Mouse (Mus musculus) stomach, embryonic 14.5 days (tissue): Measurements from ENCODE around the gene Dnah12. TPM values are rescaled to one million over a fixed set of nuclear protein-coding genes. Genes with fewer than 3 reads are reported as not detected.

Source experiments
- ATAC-seq: fragments of 200-750 bp; cut with Nextera tagmentation; 2 replicates; pipeline ENCODE4 v1.8.0; 2017; ENCODE audit warnings: low read depth, moderate TSS enrichment; ENCODE audit not compliant: insufficient number of reproducible peaks, insufficient read depth, low FRiP score
- H3K27ac ChIP-seq: fragments of 300-500 bp; sonication (generic); 2 replicates; pipeline ENCODE4 v1.5.1; 2014; ENCODE audit warnings: mild to moderate bottlenecking, low read length, moderate library complexity, mixed read lengths
- H3K27me3 ChIP-seq: fragments of 300-500 bp; sonication (generic); 2 replicates; pipeline ENCODE4 v1.6.1; 2014; ENCODE audit warnings: low read length, control low read depth, mixed read lengths; ENCODE audit not compliant: control insufficient read depth, insufficient read depth
- H3K36me3 ChIP-seq: fragments of 300-500 bp; sonication (generic); 2 replicates; pipeline ENCODE4 v1.6.1; 2014; ENCODE audit warnings: mild to moderate bottlenecking, control low read depth, low read length, moderate library complexity, mixed read lengths; ENCODE audit not compliant: control insufficient read depth, insufficient read depth
- H3K4me1 ChIP-seq: fragments of 300-500 bp; sonication (generic); 2 replicates; pipeline ENCODE4 v1.6.1; 2014; ENCODE audit warnings: low read length, control low read depth, mixed read lengths; ENCODE audit not compliant: control insufficient read depth, insufficient read depth
- H3K4me2 ChIP-seq: fragments of 300-500 bp; sonication (generic); replicated peaks from 2 replicates; pipeline ENCODE4 v1.6.1; 2014; ENCODE audit warnings: low read depth, low read length, control low read depth
- H3K4me3 ChIP-seq: fragments of 300-500 bp; sonication (generic); 2 replicates; pipeline ENCODE4 v1.5.1; 2014; ENCODE audit warnings: low read depth, low read length, control low read depth
- H3K9ac ChIP-seq: fragments of 300-500 bp; sonication (generic); replicated peaks from 2 replicates; pipeline ENCODE4 v1.6.1; 2014; ENCODE audit warnings: low read depth, mild to moderate bottlenecking, control low read depth, low read length, moderate library complexity, mixed read lengths
- H3K9me3 ChIP-seq: fragments of 300-500 bp; sonication (generic); 2 replicates; pipeline ENCODE4 v1.6.1; 2016; ENCODE audit warnings: low read depth, low read length, control low read depth; ENCODE audit not compliant: control insufficient read depth
- WGBS: fragments of 180-500 bp; shearing (Covaris S2); extraction: QIAGEN DNeasy Blood & Tissue Kit; methylation state at CpG from one replicate; pipeline ENCODE4 v1.1.7; 2014; 5-methylcytosine and 5-hydroxymethylcytosine counted together
- polyA plus RNA-seq: library from polyadenylated mRNA; unstranded; fragments of >200 nt; fragmentation: Nextera tagmentation; extraction: Ambion mirVana; gene quantifications from 2 replicates; pipeline ENCODE4 v1.2.1, GENCODE M21; 2014

Dnah12 gene
- polyA plus RNA-seq = not detected in 2 replicates

DNA sequence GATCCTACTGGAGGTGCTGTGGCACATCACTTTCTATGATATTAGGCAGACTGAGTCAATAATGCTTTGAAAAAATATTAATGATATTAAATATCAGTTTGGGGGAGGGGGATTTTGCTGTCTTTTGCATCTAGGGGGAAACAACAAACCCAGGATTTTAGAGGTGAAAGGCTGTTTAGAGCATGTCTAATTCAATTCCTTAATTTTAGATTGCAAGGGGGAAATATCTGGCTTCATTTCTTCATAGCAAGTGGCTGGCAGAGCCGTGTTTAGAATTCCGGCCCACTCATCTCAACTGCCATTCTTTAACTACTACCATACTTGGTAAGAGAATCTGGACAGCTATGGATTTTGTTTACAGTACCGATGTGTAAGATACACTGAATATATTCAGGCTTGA is at the start of gene Dnah12:
TSS of gene Dnah12 (plus strand) at position 301 of the 400 bp plus-strand sequence.
- H3K27ac ChIP-seq = no peak within 1 kb of the TSS

GRCm38 (mm10) chr14:26645989-26646650 is 47.0 kb upstream of the Dnah12 start:
- 61% methylated on average over 5 of the region's 5 CpGs for WGBS
- peaks cover 10% of the 10 kb centered on the region; the same call in 1 of the 2 replicates for H3K36me3 ChIP-seq
- H3K4me2 ChIP-seq = no peak overlapping the region
- peaks cover 6% of the 10 kb centered on the region; the same call in 1 of the 2 replicates for H3K4me1 ChIP-seq
- no peak overlapping the region for H3K9ac ChIP-seq
- no peak overlapping the region for H3K4me3 ChIP-seq
- H3K27me3 ChIP-seq = no peaks in the 10 kb centered on the region
- ATAC-seq = no peak
- no peaks in the 10 kb centered on the region for H3K9me3 ChIP-seq
- no peak overlapping the region for H3K27ac ChIP-seq

More for the DNA sequence above, at the start of gene Dnah12:
- 77% methylated on average over 3 of the region's 3 CpGs for WGBS
- H3K4me2 ChIP-seq = no peak within 1 kb of the TSS
- H3K36me3 ChIP-seq = no peaks in the 10 kb centered on the region
- no peak within 1 kb of the TSS for H3K4me3 ChIP-seq
- no peak within 1 kb of the TSS for H3K9ac ChIP-seq
- H3K4me1 ChIP-seq = no peaks in the 10 kb centered on the region
- H3K27me3 ChIP-seq = no peaks in the 10 kb centered on the region
- H3K9me3 ChIP-seq = no peaks in the 10 kb centered on the region
- ATAC-seq = no peak

- 88% methylated on average over 2 of the region's 2 CpGs for WGBS
- peaks cover 22% of the 10 kb centered on the region; the same call in 1 of the 2 replicates for H3K36me3 ChIP-seq
- no peak for ATAC-seq
These were observed 45.3 kb upstream of the Dnah12 start for GRCm38 (mm10) chr14:26647811-26648210.

GRCm38 (mm10) chr14:26651901-26652300 is 41.2 kb upstream of the Dnah12 start:
- peaks cover 47% of the 10 kb centered on the region; the same call in 1 of the 2 replicates for H3K36me3 ChIP-seq
- no peak for ATAC-seq

More at GRCm38 (mm10) chr14:26647811-26648210, 45.3 kb upstream of the Dnah12 start:
- Histone ChIP-seq H3K4me3 (no peak overlapping the region), H3K9me3 (no peaks in the 10 kb centered on the region), H3K27me3 (no peaks in the 10 kb centered on the region), H3K9ac (no peak overlapping the region), H3K4me1 (peaks cover 6% of the 10 kb centered on the region; the same call in 1 of the 2 replicates), H3K27ac (no peak overlapping the region), H3K4me2 (no peak overlapping the region)

GRCm38 (mm10) chr14:26658178-26658577 is 34.9 kb upstream of the Dnah12 start:
- no peaks in the 10 kb centered on the region for H3K27me3 ChIP-seq
- H3K27ac ChIP-seq = no peak overlapping the region
- no peak overlapping the region for H3K4me3 ChIP-seq
- ATAC-seq = no peak
- no peak overlapping the region for H3K9ac ChIP-seq
- no peaks in the 10 kb centered on the region for H3K9me3 ChIP-seq
- H3K4me2 ChIP-seq = no peak overlapping the region
- H3K4me1 ChIP-seq = no peaks in the 10 kb centered on the region
- H3K36me3 ChIP-seq = peaks cover 44% of the 10 kb centered on the region; the same call in 1 of the 2 replicates

More at GRCm38 (mm10) chr14:26651901-26652300, 41.2 kb upstream of the Dnah12 start:
- no peak overlapping the region for H3K27ac ChIP-seq
- no peak overlapping the region for H3K4me2 ChIP-seq
- H3K9ac ChIP-seq = no peak overlapping the region
- no peaks in the 10 kb centered on the region for H3K27me3 ChIP-seq
- no peak overlapping the region for H3K4me3 ChIP-seq
- no peaks in the 10 kb centered on the region for H3K4me1 ChIP-seq
- no peaks in the 10 kb centered on the region for H3K9me3 ChIP-seq

DNA sequence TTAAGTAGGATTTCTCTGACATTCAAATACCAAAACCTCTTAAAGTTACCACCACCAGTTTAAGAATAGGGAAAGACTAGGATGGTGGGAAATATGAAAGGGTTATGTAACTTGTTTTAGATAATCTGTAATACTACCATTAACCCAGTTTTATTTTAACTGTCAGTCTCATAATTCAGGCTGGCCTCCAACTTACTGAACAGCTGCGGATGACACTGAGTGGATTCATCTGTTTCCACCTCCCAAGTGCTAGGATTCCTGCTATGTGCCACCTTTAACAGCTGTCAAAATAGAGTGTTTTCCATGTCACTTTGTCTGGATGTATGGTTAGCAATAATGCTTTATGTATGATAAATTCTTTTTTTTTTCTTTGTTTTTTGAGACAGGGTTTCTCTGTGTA is 32.8 kb upstream of the Dnah12 start:
- Histone ChIP-seq H3K4me3 (no peak overlapping the region), H3K4me2 (no peak overlapping the region), H3K36me3 (peaks cover 32% of the 10 kb centered on the region), H3K9ac (no peak overlapping the region), H3K9me3 (no peaks in the 10 kb centered on the region), H3K4me1 (no peaks in the 10 kb centered on the region), H3K27me3 (no peaks in the 10 kb centered on the region), H3K27ac (no peak overlapping the region)
- ATAC-seq = no peak
- 94% methylated on average over 1 of the region's 1 CpGs for WGBS

DNA sequence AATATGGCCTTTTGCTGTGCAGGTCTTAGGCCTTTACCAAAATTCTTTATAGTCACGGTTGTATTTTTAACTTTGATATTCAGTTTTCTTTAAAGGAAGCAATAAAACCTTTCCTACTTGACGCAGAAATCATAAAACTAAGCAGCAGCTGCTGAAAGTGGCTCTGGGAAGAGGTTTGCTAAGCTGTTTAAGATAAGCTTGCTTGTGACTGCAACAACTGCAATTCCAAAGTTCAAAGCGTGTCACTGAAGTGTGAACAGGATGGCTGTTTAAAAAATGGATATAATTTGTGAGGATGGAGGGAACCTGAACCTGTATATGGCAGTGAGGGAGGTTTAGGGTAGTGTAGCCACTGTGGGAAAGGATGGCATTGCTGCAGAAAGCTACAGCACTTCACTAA is 31.1 kb upstream of the Dnah12 start:
- Histone ChIP-seq H3K4me1 (peaks cover 7% of the 10 kb centered on the region; the same call in 1 of the 2 replicates), H3K9ac (no peak overlapping the region), H3K27ac (no peak overlapping the region), H3K36me3 (peaks cover 32% of the 10 kb centered on the region), H3K4me2 (no peak overlapping the region), H3K9me3 (no peaks in the 10 kb centered on the region), H3K27me3 (no peaks in the 10 kb centered on the region), H3K4me3 (no peak overlapping the region)
- ATAC-seq = no peak
- WGBS = 82% methylated on average over 3 of the region's 3 CpGs

GRCm38 (mm10) chr14:26662488-26662887 is 30.6 kb upstream of the Dnah12 start:
- Histone ChIP-seq H3K27ac (no peak overlapping the region), H3K4me1 (peaks cover 10% of the 10 kb centered on the region; the same call in 1 of the 2 replicates), H3K4me2 (no peak overlapping the region), H3K27me3 (no peaks in the 10 kb centered on the region), H3K9ac (no peak overlapping the region), H3K36me3 (peaks cover 28% of the 10 kb centered on the region), H3K9me3 (no peaks in the 10 kb centered on the region), H3K4me3 (no peak overlapping the region)
- WGBS = 76% methylated on average over 2 of the region's 2 CpGs
- ATAC-seq = no peak
